Mouse (Mus musculus): ENCODE results near the gene Ttf2. TPM values are rescaled to one million over a fixed set of nuclear protein-coding genes. Genes with fewer than 3 reads are reported as not detected.

Gene Ttf2
- 3.0 and 3.4 TPM in 2 replicates for polyA plus RNA-seq (2015; fragmentation: Nextera tagmentation; extraction: Ambion mirVana)

GRCm38 (mm10) chr3:100969176-100969917 lies at the start of gene Ttf2:
Gene Ttf2, minus strand, starts transcription at chr3:100969663.

DNA sequence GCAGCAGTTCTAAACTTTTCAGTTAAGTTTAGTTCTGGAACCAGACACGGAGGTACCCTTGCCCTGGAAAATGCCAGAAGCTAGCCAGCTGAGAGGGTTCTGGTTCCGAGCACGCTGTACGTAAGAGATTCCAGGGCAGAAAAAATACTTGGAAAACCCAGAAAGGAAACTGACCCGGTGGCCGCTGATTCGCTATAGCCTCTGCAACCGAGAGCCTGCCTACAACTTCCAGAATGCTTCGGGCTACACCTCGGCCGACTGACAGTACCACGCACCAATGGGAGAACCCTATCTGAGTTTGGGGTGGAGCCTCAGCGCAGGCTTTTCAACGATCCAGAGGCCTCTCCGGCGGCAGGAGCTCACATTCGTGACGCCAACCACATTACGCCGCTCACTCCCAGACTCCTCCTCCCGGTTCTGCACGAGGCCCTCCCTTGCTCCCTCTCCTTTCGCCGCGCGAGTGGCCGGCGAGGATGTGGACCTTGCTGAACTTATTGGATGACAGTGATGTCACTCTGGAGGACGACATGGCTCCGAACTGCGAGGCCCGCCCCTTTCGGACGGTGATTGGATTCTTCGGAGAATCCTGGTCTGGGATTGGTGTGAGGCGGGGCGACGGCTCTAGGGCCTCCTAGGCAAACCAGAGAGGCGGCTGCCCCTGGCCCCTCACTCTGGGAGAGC lies 47.5 kb downstream of the Ttf2 start, which contains the start of gene Trim45:
Trim45 (plus strand) TSS at position 378 of the 681 bp plus-strand sequence.

Other genes with a start within 250 kb of the Ttf2 start
- gene Vtcn1, start 144.2 kb downstream of the Ttf2 start, polyA plus RNA-seq (2015; fragmentation: Nextera tagmentation; extraction: Ambion mirVana): not detected in 2 replicates
- 2.0 and 2.2 TPM in 2 replicates for gene Trim45, start 47.5 kb downstream of the Ttf2 start, polyA plus RNA-seq (2015; fragmentation: Nextera tagmentation; extraction: Ambion mirVana)
- 0.12 and 0.19 TPM in 2 replicates for gene Cd101, start 59.9 kb upstream of the Ttf2 start, polyA plus RNA-seq (2015; fragmentation: Nextera tagmentation; extraction: Ambion mirVana)
- 3.8 and 4.2 TPM in 2 replicates for gene Ptgfrn, start 140.6 kb upstream of the Ttf2 start, polyA plus RNA-seq (2015; fragmentation: Nextera tagmentation; extraction: Ambion mirVana)